In genomic region chr1:171034201-171034600, GRCm38 (mm10) we compare ENCODE assay signal across 8 mouse cellular contexts. TPM values are rescaled to one million over a fixed set of nuclear protein-coding genes. Genes with fewer than 3 reads are reported as not detected.
DNase-seq lines count a peak whose midpoint lies in the region; ATAC-seq and TF ChIP-seq lines count a peak whose summit lies in the region.

No protein-coding gene starts in this region.

- peak overlapping the region; percentile 63 for H3K4me3 ChIP-seq in heart, embryonic 12.5 days
- peak overlapping the region; percentile 80 for H3K4me3 ChIP-seq in E14TG2a.4 (replicated peaks; ENCODE audit: low read length)
- peak overlapping the region; percentile 54 for H3K4me3 ChIP-seq in embryonic fibroblast, embryonic 13.5 days (ENCODE audit: insufficient read depth, low read length)
- H3K4me3 ChIP-seq in liver, embryonic 13.5 days (replicated peaks) = peak overlapping the region; percentile 68
- H3K4me3 ChIP-seq in thymus, adult 2 months (ENCODE audit: control insufficient read depth, insufficient read depth, low read length) = no peak overlapping the region

- H3K4me1 ChIP-seq in heart, embryonic 12.5 days (replicated peaks) = peaks cover 8% of the 10 kb centered on the region; the same call in 1 of the 2 replicates
- peaks cover 32% of the 10 kb centered on the region for H3K4me1 ChIP-seq in E14TG2a.4 (replicated peaks; ENCODE audit: low read depth, low read length)
- H3K4me1 ChIP-seq in embryonic fibroblast, embryonic 13.5 days (ENCODE audit: control insufficient read depth, insufficient read depth, low read length) = no peaks in the 10 kb centered on the region; the same call in 1 of the 2 replicates
- H3K4me1 ChIP-seq in liver, embryonic 13.5 days (replicated peaks) = peaks cover 60% of the 10 kb centered on the region
- peaks cover 21% of the 10 kb centered on the region for H3K4me1 ChIP-seq in thymus, adult 2 months (replicated peaks; ENCODE audit: control insufficient read depth, insufficient read depth, low read length)

- no peak for TF ChIP-seq CTCF in E14TG2a.4 (conservative IDR thresholded peaks at IDR 0.05; ENCODE audit: low read length)
- TF ChIP-seq CTCF in embryonic fibroblast, embryonic 13.5 days (IDR thresholded peaks at IDR 0.05; ENCODE audit: borderline replicate concordance, insufficient read depth, low read length) = no peak
- TF ChIP-seq CTCF in thymus, adult 2 months (IDR thresholded peaks at IDR 0.05; ENCODE audit: borderline replicate concordance, control insufficient read depth, extremely low read depth, insufficient read depth, low read length, poor library complexity) = no peak

- H3K9ac ChIP-seq in heart, embryonic 12.5 days = no peak overlapping the region
- H3K9ac ChIP-seq in liver, embryonic 13.5 days = peak overlapping the region; percentile 60

- DNase-seq in heart, adult 11 months = no peak
- DNase-seq in liver, embryonic 13.5 days = no peak
- no peak for DNase-seq in thymus, adult 2 months
- no peak for DNase-seq in urinary bladder, postnatal 25 days (ENCODE audit: low spot score)

- H3K36me3 ChIP-seq in heart, embryonic 12.5 days = no peaks in the 10 kb centered on the region
- H3K36me3 ChIP-seq in E14TG2a.4 (ENCODE audit: insufficient read depth, low read length) = no peaks in the 10 kb centered on the region
- H3K36me3 ChIP-seq in liver, embryonic 13.5 days = no peaks in the 10 kb centered on the region
- H3K36me3 ChIP-seq in thymus, adult 2 months (ENCODE audit: control insufficient read depth, insufficient read depth, low read length) = no peaks in the 10 kb centered on the region

- ATAC-seq in heart, embryonic 12.5 days (ENCODE audit: insufficient number of reproducible peaks, low FRiP score) = no peak
- no peak for ATAC-seq in liver, embryonic 13.5 days (ENCODE audit: low read depth)
- no peak for ATAC-seq in erythroid progenitor cell, adult 5-6 weeks (replicated peaks; ENCODE audit: low FRiP score, poor library complexity, severe bottlenecking)

- peak overlapping the region; percentile 92 for H3K4me2 ChIP-seq in heart, embryonic 12.5 days
- H3K4me2 ChIP-seq in liver, embryonic 13.5 days = peak overlapping the region; percentile 93

- no peak for TF ChIP-seq POLR2A in embryonic fibroblast, embryonic 13.5 days (IDR thresholded peaks at IDR 0.05; ENCODE audit: low read depth, low read length)
- no peak for TF ChIP-seq POLR2A in thymus, adult 2 months (IDR thresholded peaks at IDR 0.05; ENCODE audit: control insufficient read depth, extremely low read depth, insufficient read depth, low read length, poor library complexity)

- 0 out of 2 replicates have a peak, but pooled peaks cover 9% of the 10 kb centered on the region for H3K9me3 ChIP-seq in heart, embryonic 12.5 days (replicated peaks)
- H3K9me3 ChIP-seq in E14TG2a.4 (ENCODE audit: low read length) = no peaks in the 10 kb centered on the region
- no peaks in the 10 kb centered on the region for H3K9me3 ChIP-seq in liver, embryonic 13.5 days (replicated peaks)

- 6% methylated on average over 11 of the region's 11 CpGs for WGBS in heart, embryonic 12.5 days
- 7% methylated on average over 11 of the region's 11 CpGs for WGBS in liver, embryonic 13.5 days (ENCODE audit: insufficient replicate concordance)
- 31% methylated on average over 11 of the region's 11 CpGs for WGBS in thymus, adult 2 months

- no peak overlapping the region for H3K27ac ChIP-seq in heart, embryonic 12.5 days (ENCODE audit: poor library complexity, severe bottlenecking)
- H3K27ac ChIP-seq in embryonic fibroblast, embryonic 13.5 days (ENCODE audit: insufficient read depth, low read length) = no peak overlapping the region
- no peak overlapping the region for H3K27ac ChIP-seq in liver, embryonic 13.5 days
- H3K27ac ChIP-seq in thymus, adult 2 months (ENCODE audit: control insufficient read depth, insufficient read depth, low read length) = no peak overlapping the region

- H3K27me3 ChIP-seq in heart, embryonic 12.5 days (replicated peaks) = peaks cover 44% of the 10 kb centered on the region
- peaks cover 43% of the 10 kb centered on the region for H3K27me3 ChIP-seq in E14TG2a.4 (ENCODE audit: insufficient read depth, low read length)
- H3K27me3 ChIP-seq in liver, embryonic 13.5 days = peaks cover 16% of the 10 kb centered on the region; the same call in 1 of the 2 replicates
- peaks cover 3% of the 10 kb centered on the region for H3K27me3 ChIP-seq in thymus, adult 2 months (ENCODE audit: control insufficient read depth, insufficient read depth, low read length)

RNA-seq across cellular contexts. Expression of gene Fcgr4, which starts 15.5 kb away (rescaled TPM):
- polyA plus RNA-seq in heart, embryonic 12.5 days (2016; fragmentation: Nextera tagmentation; extraction: Ambion mirVana) = 0.14 and 0.24 TPM in 2 replicates
- not detected in 2 replicates for polyA plus RNA-seq in embryonic fibroblast, embryonic 13.5 days (2011; ENCODE audit: insufficient read length, low read depth, missing spikeins)
- 2.0 and 2.4 TPM in 2 replicates for polyA plus RNA-seq in liver, embryonic 13.5 days (2015; fragmentation: Nextera tagmentation; extraction: Ambion mirVana)
- 1.0 and 1.5 TPM in 2 replicates for polyA plus RNA-seq in thymus, adult 2 months (2012; rRNA removed)
- 12.2 and 20.2 TPM in 2 replicates for total RNA-seq in erythroid progenitor cell, adult 5-6 weeks (2015; ENCODE audit: low replicate concordance)
- total RNA-seq in erythroid progenitor cell, adult 5-6 weeks (2017; ENCODE audit: low replicate concordance) = 7.3 and 7.6 TPM in 2 replicates

RNA-seq across cellular contexts. Expression of gene Fcgr3, which starts 30.5 kb away (rescaled TPM):
- 3.8 and 4.5 TPM in 2 replicates for polyA plus RNA-seq in heart, embryonic 12.5 days (2016; fragmentation: Nextera tagmentation; extraction: Ambion mirVana)
- polyA plus RNA-seq in embryonic fibroblast, embryonic 13.5 days (2011; ENCODE audit: insufficient read length, low read depth, missing spikeins) = 3.9 TPM in 1 of 2 replicates, not detected in the other
- 17.9 and 23.1 TPM in 2 replicates for polyA plus RNA-seq in liver, embryonic 13.5 days (2015; fragmentation: Nextera tagmentation; extraction: Ambion mirVana)
- 16.6 and 20.7 TPM in 2 replicates for polyA plus RNA-seq in thymus, adult 2 months (2012; rRNA removed)
- total RNA-seq in erythroid progenitor cell, adult 5-6 weeks (2015; ENCODE audit: low replicate concordance) = 78.6 and 80.1 TPM in 2 replicates
- total RNA-seq in erythroid progenitor cell, adult 5-6 weeks (2017; ENCODE audit: low replicate concordance) = 29.8 and 53.5 TPM in 2 replicates

RNA-seq across cellular contexts. Expression of gene Fcgr2b, which starts 57.9 kb away (rescaled TPM):
- polyA plus RNA-seq in heart, embryonic 12.5 days (2016; fragmentation: Nextera tagmentation; extraction: Ambion mirVana) = 0.19 TPM in 1 of 2 replicates, not detected in the other
- 0.51 TPM in 1 of 2 replicates, not detected in the other for polyA plus RNA-seq in embryonic fibroblast, embryonic 13.5 days (2011; ENCODE audit: insufficient read length, low read depth, missing spikeins)
- polyA plus RNA-seq in liver, embryonic 13.5 days (2015; fragmentation: Nextera tagmentation; extraction: Ambion mirVana) = 2.5 and 3.0 TPM in 2 replicates
- 14.7 and 16.4 TPM in 2 replicates for polyA plus RNA-seq in thymus, adult 2 months (2012; rRNA removed)
- 29.2 and 34.8 TPM in 2 replicates for total RNA-seq in erythroid progenitor cell, adult 5-6 weeks (2015; ENCODE audit: low replicate concordance)
- total RNA-seq in erythroid progenitor cell, adult 5-6 weeks (2017; ENCODE audit: low replicate concordance) = 5.0 and 32.1 TPM in 2 replicates
